Comparison of ENCODE assay signal across 18 mouse cellular contexts in the genomic region with DNA sequence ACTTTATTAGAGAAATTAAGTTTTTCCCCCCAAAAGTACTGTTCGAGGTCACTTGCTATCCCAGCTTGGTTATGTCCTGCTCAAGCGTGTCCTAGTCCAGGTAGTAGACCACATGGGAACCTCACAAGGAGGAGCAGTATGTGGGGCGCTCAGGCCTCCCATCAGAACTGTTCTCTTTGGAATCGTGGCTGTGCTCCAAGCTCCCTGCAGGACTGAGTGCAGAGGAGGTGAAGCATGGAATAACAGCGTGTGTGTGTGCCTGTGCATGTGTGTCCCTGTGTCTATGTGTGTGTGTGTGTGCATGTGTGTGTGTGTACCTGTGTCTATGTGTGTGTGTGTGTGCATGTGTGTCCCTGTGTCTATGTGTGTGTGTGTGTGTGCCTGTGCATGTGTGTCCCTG.
"Had no signal": no experiment of that assay in that cellular context is flagged by ENCODE, and none has a peak within 500 bp of the region (broad histone marks: within the 10 kb centered on the region; RNA-seq: fewer than 3 reads in every experiment).

No protein-coding gene starts in this region.

- H3K4me1 ChIP-seq: midbrain, embryonic 10.5 days; midbrain, embryonic 12.5 days; neural tube, embryonic 13.5 days; neural tube, embryonic 15.5 days had no signal

- H3K27ac ChIP-seq: midbrain, embryonic 10.5 days; midbrain, embryonic 12.5 days; neural tube, embryonic 13.5 days; neural tube, embryonic 15.5 days had no signal

- H3K9ac ChIP-seq: lung, embryonic 14.5 days; midbrain, embryonic 12.5 days; neural tube, embryonic 13.5 days; neural tube, embryonic 15.5 days had no signal

- H3K4me2 ChIP-seq: lung, embryonic 14.5 days; midbrain, embryonic 12.5 days; neural tube, embryonic 13.5 days; neural tube, embryonic 15.5 days had no signal

- H3K27me3 ChIP-seq: midbrain, embryonic 12.5 days; neural tube, embryonic 13.5 days; neural tube, embryonic 15.5 days had no signal

- DNase-seq: lung, embryonic 14.5 days; lung, postnatal 10 days; lung, postnatal 4 days; midbrain, embryonic 14.5 days; retina, postnatal 1 day; right cerebral cortex, adult 18-20 months; right cerebral cortex, postnatal 25 days; right cerebral cortex, postnatal 4 days; spleen, adult 18-20 months; thymus, adult 18-20 months; thymus, postnatal 14 days; thymus, postnatal 36 days had no signal

- H3K36me3 ChIP-seq: midbrain, embryonic 10.5 days; midbrain, embryonic 12.5 days; neural tube, embryonic 13.5 days; neural tube, embryonic 15.5 days had no signal

- ATAC-seq: midbrain, embryonic 16.5 days had no signal

- H3K9me3 ChIP-seq: midbrain, embryonic 12.5 days; neural tube, embryonic 13.5 days; neural tube, embryonic 15.5 days had no signal

- H3K4me3 ChIP-seq: midbrain, embryonic 10.5 days; midbrain, embryonic 12.5 days; myocyte; neural tube, embryonic 13.5 days; neural tube, embryonic 15.5 days had no signal
